In genomic region chr1:138535758-138536574, GRCm38 (mm10) we compare ENCODE assay signal across 15 mouse cellular contexts.
A peak's percentile ranks its signal among the peaks of the same experiment; 100 is the strongest.
DNase-seq lines count a peak whose midpoint lies in the region; ATAC-seq and TF ChIP-seq lines count a peak whose summit lies in the region.
"Had no signal": no experiment of that assay in that cellular context is flagged by ENCODE, and none has a peak within 500 bp of the region (broad histone marks: within the 10 kb centered on the region; RNA-seq: fewer than 3 reads in every experiment).

No protein-coding gene starts in this region.

- H3K36me3 ChIP-seq in kidney, embryonic 16.5 days (ENCODE audit: insufficient read depth, low read length), result no peaks in the 10 kb centered on the region
- H3K36me3 ChIP-seq in C2C12 (ENCODE audit: control insufficient read depth, insufficient read depth) (peaks cover 18% of the 10 kb centered on the region), myocyte (ENCODE audit: control insufficient read depth, insufficient read depth) (no peaks in the 10 kb centered on the region)
- H3K36me3 ChIP-seq: embryonic facial prominence, embryonic 12.5 days; lung, embryonic 15.5 days had no signal

- H3K79me2 ChIP-seq in C2C12 (ENCODE audit: control insufficient read depth, insufficient read depth) (peaks cover 47% of the 10 kb centered on the region), myocyte (ENCODE audit: control insufficient read depth, insufficient read depth) (peaks cover 12% of the 10 kb centered on the region)

- peak overlapping the region; percentile 14; the same call in 1 of the 2 replicates for H3K27ac ChIP-seq in kidney, embryonic 16.5 days (ENCODE audit: low read length)
- H3K27ac ChIP-seq: embryonic facial prominence, embryonic 12.5 days; forebrain, embryonic 10.5 days; lung, embryonic 15.5 days had no signal

- H3K4me1 ChIP-seq in kidney, embryonic 16.5 days (ENCODE audit: insufficient read depth, low read length), result peaks cover 10% of the 10 kb centered on the region
- H3K4me1 ChIP-seq: lung, embryonic 15.5 days had no signal

- DNase-seq in kidney, adult 9 months, result no peak
- peak; percentile 64 for DNase-seq in NIH3T3 (ENCODE audit: low read depth)
- no peak for DNase-seq in testis, postnatal 10 days (ENCODE audit: low spot score)
- no peak for DNase-seq in frontal cortex, postnatal 36 days (ENCODE audit: low spot score in 2 of 2)
- DNase-seq: adrenal gland, postnatal 10 days; cerebellum, adult 2 months; kidney, adult 2 months; thymus, postnatal 4 days had no signal

- ATAC-seq in kidney, embryonic 16.5 days (ENCODE audit: low FRiP score, low TSS enrichment), result peak; percentile 58
- ATAC-seq: hindbrain, embryonic 16.5 days had no signal

- no peaks in the 10 kb centered on the region for H3K9me3 ChIP-seq in kidney, embryonic 16.5 days (ENCODE audit: low read length)
- H3K9me3 ChIP-seq: embryonic facial prominence, embryonic 12.5 days; forebrain, embryonic 10.5 days; lung, embryonic 15.5 days had no signal

- H3K27me3 ChIP-seq in kidney, embryonic 16.5 days (ENCODE audit: insufficient read depth, low read length), result no peaks in the 10 kb centered on the region
- H3K27me3 ChIP-seq in C2C12 (ENCODE audit: control insufficient read depth, insufficient read depth, insufficient read length), result no peaks in the 10 kb centered on the region
- H3K27me3 ChIP-seq in myocyte (ENCODE audit: control insufficient read depth, insufficient read depth, insufficient read length), result no peaks in the 10 kb centered on the region
- H3K27me3 ChIP-seq: embryonic facial prominence, embryonic 12.5 days; lung, embryonic 15.5 days had no signal

- H3K4me2 ChIP-seq in kidney, embryonic 16.5 days (replicated peaks; ENCODE audit: low read depth, low read length), result no peak overlapping the region
- peak overlapping the region; percentile 81 for H3K4me2 ChIP-seq in myocyte (ENCODE audit: low read depth)
- H3K4me2 ChIP-seq: embryonic facial prominence, embryonic 12.5 days; lung, embryonic 15.5 days had no signal

- 54% methylated on average over 16 of the region's 16 CpGs for WGBS in kidney, embryonic 16.5 days

- H3ac ChIP-seq in C2C12 (ENCODE audit: control insufficient read depth, insufficient read length, low read depth) (peak overlapping the region; percentile 40), myocyte (ENCODE audit: control insufficient read depth, insufficient read length) (no peak overlapping the region)

- peak overlapping the region; percentile 35; the same call in 1 of the 2 replicates for H3K9ac ChIP-seq in kidney, embryonic 16.5 days (replicated peaks; ENCODE audit: low read length)
- H3K9ac ChIP-seq: embryonic facial prominence, embryonic 12.5 days; lung, embryonic 15.5 days had no signal

- no peak for TF ChIP-seq CTCF in C2C12 (IDR thresholded peaks at IDR 0.05; ENCODE audit: control insufficient read depth, insufficient read depth, insufficient read length)

- TF ChIP-seq POLR2A in myocyte (IDR thresholded peaks at IDR 0.05; ENCODE audit: insufficient read length, low read depth), result no peak

- no peak overlapping the region for H3K4me3 ChIP-seq in kidney, embryonic 16.5 days (ENCODE audit: low read length)
- H3K4me3 ChIP-seq in C2C12 (ENCODE audit: insufficient read depth, poor library complexity, severe bottlenecking), result peak overlapping the region; percentile 21
- peak overlapping the region; percentile 13 for H3K4me3 ChIP-seq in myocyte
- H3K4me3 ChIP-seq: embryonic facial prominence, embryonic 12.5 days; forebrain, embryonic 10.5 days; lung, embryonic 15.5 days had no signal

- H3K79me3 ChIP-seq in C2C12 (ENCODE audit: low read depth), result peaks cover 18% of the 10 kb centered on the region

TF ChIP-seq in C2C12, 6 proteins besides CTCF, POLR2A, EP300 and RAD21:
- TF ChIP-seq MAX (IDR thresholded peaks at IDR 0.05) (no peak), MYOD1 (IDR thresholded peaks at IDR 0.05; ENCODE audit: control insufficient read depth, insufficient read length, low read depth) (peak; percentile 14), FOSL1 (IDR thresholded peaks at IDR 0.05; ENCODE audit: insufficient read depth, low read length, poor library complexity, severe bottlenecking) (peak; percentile 7)

TF ChIP-seq in myocyte, 11 proteins besides CTCF, POLR2A, EP300 and RAD21:
- TF ChIP-seq CEBPB (IDR thresholded peaks at IDR 0.05; ENCODE audit: insufficient read depth, poor library complexity, severe bottlenecking) (no peak), REST (IDR thresholded peaks at IDR 0.05; ENCODE audit: insufficient read depth, insufficient read length) (no peak), E2F4 (IDR thresholded peaks at IDR 0.05; ENCODE audit: insufficient read depth) (no peak), MYOD1 (IDR thresholded peaks at IDR 0.05; ENCODE audit: control insufficient read depth in 1 of 3, insufficient read length in 2 of 3, low read depth in 2 of 3) (peak in 1 of 3 experiments; percentile 13)
